Mouse (Mus musculus): ENCODE results near the gene Mtap. TPM values are rescaled to one million over a fixed set of nuclear protein-coding genes. Genes with fewer than 3 reads are reported as not detected.

The Mtap gene
- total and polyA plus RNA-seq, 3 experiments: 36.7 to 52.0 (median 45.4) TPM

DNA sequence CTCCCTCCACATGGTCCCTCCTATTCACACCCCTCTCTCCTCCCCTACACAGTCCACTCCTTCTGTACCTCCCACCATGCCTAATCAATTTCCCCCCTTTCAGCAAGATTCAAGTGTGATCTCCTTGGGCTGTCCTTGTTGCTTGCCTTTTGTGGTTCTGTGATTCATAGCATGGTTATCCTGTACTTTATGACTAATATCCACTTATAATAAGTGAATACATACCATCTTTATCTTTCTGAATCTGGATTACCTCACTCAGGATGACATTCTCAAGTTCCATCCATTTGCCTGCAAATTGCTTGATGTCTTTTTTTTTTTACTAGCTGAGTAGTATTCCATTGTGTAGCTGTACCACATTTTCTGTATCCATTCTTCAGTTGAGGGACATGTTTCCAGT lies 12.3 kb downstream of the Mtap start:
- Histone ChIP-seq H3K27me3 (ENCODE audit: control insufficient read depth in 1 of 2, insufficient read depth in 2 of 2, low read length in 2 of 2) (no peaks in the 10 kb centered on the region), H3K4me1 (ENCODE audit: control insufficient read depth in 1 of 2, insufficient read depth in 2 of 2, low read length in 2 of 2) (no peaks in the 10 kb centered on the region), H3K4me3 (ENCODE audit: control insufficient read depth in 1 of 2, insufficient read depth in 1 of 2, low read depth in 2 of 2, low read length in 2 of 2) (no peak overlapping the region), H3K27ac (ENCODE audit: control insufficient read depth, low read depth, low read length) (no peak overlapping the region), H3K79me2 (ENCODE audit: control insufficient read depth, insufficient read depth, low read length, poor library complexity) (peaks cover 2% of the 10 kb centered on the region), H3K36me3 (ENCODE audit: control insufficient read depth in 1 of 2, insufficient read depth in 2 of 2, low read length in 2 of 2) (peaks cover 2 to 3% of the 10 kb centered on the region in 2 experiments; a peak in 1 of 4 replicates), H3K9me3 (replicated peaks; ENCODE audit: insufficient read depth, low read length) (no peaks in the 10 kb centered on the region), H3K9ac (ENCODE audit: control insufficient read depth, low read depth, low read length, poor library complexity, severe bottlenecking) (no peak overlapping the region)
- TF ChIP-seq ZNF384 (IDR thresholded peaks at IDR 0.05; ENCODE audit: low read depth, low read length): no peak
- no peak for TF ChIP-seq RAD21 (IDR thresholded peaks at IDR 0.05; ENCODE audit: low read depth, low read length)
- no peak for TF ChIP-seq MAX (IDR thresholded peaks at IDR 0.05; ENCODE audit: low read length)
- no peak for TF ChIP-seq KAT2A (conservative IDR thresholded peaks at IDR 0.05; ENCODE audit: low read depth, low read length)
- TF ChIP-seq ZMIZ1 (IDR thresholded peaks at IDR 0.05; ENCODE audit: low read depth, low read length): no peak
- TF ChIP-seq MYC (IDR thresholded peaks at IDR 0.05; ENCODE audit: low read depth, low read length): no peak
- no peak for TF ChIP-seq USF1 (IDR thresholded peaks at IDR 0.05; ENCODE audit: low read depth, low read length)
- TF ChIP-seq POLR2AphosphoS5 (IDR thresholded peaks at IDR 0.05; ENCODE audit: borderline replicate concordance, low read depth, low read length): no peak
- no peak for TF ChIP-seq UBTF (IDR thresholded peaks at IDR 0.05; ENCODE audit: borderline replicate concordance, insufficient read depth, low read depth, low read length)
- no peak for TF ChIP-seq TBP (IDR thresholded peaks at IDR 0.05; ENCODE audit: low read depth, low read length)
- DNase-seq (ENCODE audit: low read depth, low spot score): no peak

- no peaks in the 10 kb centered on the region for H3K27me3 ChIP-seq (ENCODE audit: control insufficient read depth in 1 of 2, insufficient read depth in 2 of 2, low read length in 2 of 2)
- no peak overlapping the region for H3K27ac ChIP-seq (ENCODE audit: control insufficient read depth, low read depth, low read length)
- no peak overlapping the region for H3K9ac ChIP-seq (ENCODE audit: control insufficient read depth, low read depth, low read length, poor library complexity, severe bottlenecking)
- 0 out of 2 replicates have a peak, but pooled peaks cover 1% of the 10 kb centered on the region for H3K79me2 ChIP-seq (ENCODE audit: control insufficient read depth, insufficient read depth, low read length, poor library complexity)
- H3K36me3 ChIP-seq (ENCODE audit: control insufficient read depth in 1 of 2, insufficient read depth in 2 of 2, low read length in 2 of 2): peaks cover 7 to 11% of the 10 kb centered on the region in 2 experiments; a peak in 3 of 4 replicates
- no peak for DNase-seq (ENCODE audit: low read depth, low spot score)
- H3K9me3 ChIP-seq (replicated peaks; ENCODE audit: insufficient read depth, low read length): no peaks in the 10 kb centered on the region
- no peak overlapping the region for H3K4me3 ChIP-seq (ENCODE audit: control insufficient read depth in 1 of 2, insufficient read depth in 1 of 2, low read depth in 2 of 2, low read length in 2 of 2)
- H3K4me1 ChIP-seq (ENCODE audit: control insufficient read depth in 1 of 2, insufficient read depth in 2 of 2, low read length in 2 of 2): peaks cover 0 to 9% of the 10 kb centered on the region in 2 experiments; a peak in 1 of 4 replicates
- TF ChIP-seq ZNF384 (IDR thresholded peaks at IDR 0.05; ENCODE audit: low read depth, low read length) (peak; percentile 66), ZC3H11A (IDR thresholded peaks at IDR 0.05; ENCODE audit: low read depth, low read length) (no peak)
Measured at GRCm38 (mm10) chr4:89161389-89161788, 24.5 kb downstream of the Mtap start.

- Histone ChIP-seq H3K9me3 (replicated peaks; ENCODE audit: insufficient read depth, low read length) (no peaks in the 10 kb centered on the region), H3K4me1 (ENCODE audit: control insufficient read depth in 1 of 2, insufficient read depth in 2 of 2, low read length in 2 of 2) (peaks cover 0 to 9% of the 10 kb centered on the region in 2 experiments; a peak in 1 of 4 replicates), H3K36me3 (ENCODE audit: control insufficient read depth in 1 of 2, insufficient read depth in 2 of 2, low read length in 2 of 2) (peaks cover 7 to 12% of the 10 kb centered on the region in 2 experiments; a peak in 3 of 4 replicates), H3K4me3 (ENCODE audit: control insufficient read depth in 1 of 2, insufficient read depth in 1 of 2, low read depth in 2 of 2, low read length in 2 of 2) (no peak overlapping the region), H3K79me2 (ENCODE audit: control insufficient read depth, insufficient read depth, low read length, poor library complexity) (0 out of 2 replicates have a peak, but pooled peaks cover 1% of the 10 kb centered on the region), H3K27ac (ENCODE audit: control insufficient read depth, low read depth, low read length) (no peak overlapping the region), H3K9ac (ENCODE audit: control insufficient read depth, low read depth, low read length, poor library complexity, severe bottlenecking) (no peak overlapping the region), H3K27me3 (ENCODE audit: control insufficient read depth in 1 of 2, insufficient read depth in 2 of 2, low read length in 2 of 2) (no peaks in the 10 kb centered on the region)
- peak; percentile 39 for DNase-seq (ENCODE audit: low read depth, low spot score)
- no peak for TF ChIP-seq ZMIZ1 (IDR thresholded peaks at IDR 0.05; ENCODE audit: low read depth, low read length)
- no peak for TF ChIP-seq RCOR1 (IDR thresholded peaks at IDR 0.05; ENCODE audit: low read depth, low read length)
- TF ChIP-seq ELF1 (IDR thresholded peaks at IDR 0.05; ENCODE audit: low read depth, low read length): no peak
- no peak for TF ChIP-seq MYC (IDR thresholded peaks at IDR 0.05; ENCODE audit: low read depth, low read length)
- no peak for TF ChIP-seq MAZ (IDR thresholded peaks at IDR 0.05; ENCODE audit: low read depth, low read length)
- no peak for TF ChIP-seq CHD2 (IDR thresholded peaks at IDR 0.05; ENCODE audit: low read length)
- TF ChIP-seq BHLHE40 (IDR thresholded peaks at IDR 0.05; ENCODE audit: borderline replicate concordance, low read depth, low read length): peak; percentile 62; the same call in 1 of the 2 replicates
- TF ChIP-seq EP300 (IDR thresholded peaks at IDR 0.05; ENCODE audit: low read depth in 1 of 2, low read length in 2 of 2): peak in 1 of 2 experiments; percentile 29; a peak in 1 of 4 replicates
- TF ChIP-seq POLR2A (IDR thresholded peaks at IDR 0.05; ENCODE audit: control insufficient read depth in 1 of 2, insufficient read depth in 1 of 2, low read depth in 1 of 2, low read length in 2 of 2, poor library complexity in 1 of 2): no peak
- no peak for TF ChIP-seq TAL1 (IDR thresholded peaks at IDR 0.05; ENCODE audit: low read length)
- no peak for TF ChIP-seq TCF12 (IDR thresholded peaks at IDR 0.05; ENCODE audit: low read depth, low read length)
Measured at GRCm38 (mm10) chr4:89162496-89162895, 25.6 kb downstream of the Mtap start.

Data from MEL (cell line).